Mouse (Mus musculus): ENCODE measurements around the gene Susd1.

Gene Susd1

DNA sequence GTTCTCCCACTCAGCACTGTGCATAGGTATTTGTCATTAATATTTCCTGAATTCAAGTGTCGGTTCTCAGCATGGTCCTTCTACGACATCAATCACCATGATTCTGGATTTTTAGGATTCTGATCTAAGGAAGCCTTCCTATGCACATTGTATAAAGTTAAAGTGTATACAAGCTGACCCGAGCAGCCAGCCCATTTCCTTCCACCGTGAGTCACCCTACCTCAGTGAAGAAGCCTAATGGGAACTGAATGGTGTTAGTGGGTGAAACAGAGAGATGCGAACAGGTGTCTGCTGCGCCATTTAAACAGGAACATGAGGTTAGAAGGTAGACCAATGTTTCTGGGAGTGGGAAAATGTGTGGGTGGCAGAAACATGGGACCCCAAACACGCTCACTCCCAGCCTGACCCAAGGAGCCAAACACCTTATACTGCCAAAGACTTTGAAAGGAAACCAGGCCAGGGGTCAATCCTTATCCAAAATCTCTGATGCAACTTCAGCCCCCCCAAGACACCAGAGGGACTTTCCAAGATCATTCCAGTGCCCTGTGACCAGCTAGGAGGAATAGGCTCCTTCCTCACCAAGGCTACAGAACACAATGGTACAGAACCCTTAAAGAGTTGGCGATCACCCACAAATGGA is 99.4 kb downstream of the Susd1 start:
- WGBS = 86% methylated on average over 8 of the region's 8 CpGs

GRCm38 (mm10) chr4:59337533-59337885 is 100.9 kb downstream of the Susd1 start:
- WGBS = 94% methylated on average over 6 of the region's 6 CpGs

DNA sequence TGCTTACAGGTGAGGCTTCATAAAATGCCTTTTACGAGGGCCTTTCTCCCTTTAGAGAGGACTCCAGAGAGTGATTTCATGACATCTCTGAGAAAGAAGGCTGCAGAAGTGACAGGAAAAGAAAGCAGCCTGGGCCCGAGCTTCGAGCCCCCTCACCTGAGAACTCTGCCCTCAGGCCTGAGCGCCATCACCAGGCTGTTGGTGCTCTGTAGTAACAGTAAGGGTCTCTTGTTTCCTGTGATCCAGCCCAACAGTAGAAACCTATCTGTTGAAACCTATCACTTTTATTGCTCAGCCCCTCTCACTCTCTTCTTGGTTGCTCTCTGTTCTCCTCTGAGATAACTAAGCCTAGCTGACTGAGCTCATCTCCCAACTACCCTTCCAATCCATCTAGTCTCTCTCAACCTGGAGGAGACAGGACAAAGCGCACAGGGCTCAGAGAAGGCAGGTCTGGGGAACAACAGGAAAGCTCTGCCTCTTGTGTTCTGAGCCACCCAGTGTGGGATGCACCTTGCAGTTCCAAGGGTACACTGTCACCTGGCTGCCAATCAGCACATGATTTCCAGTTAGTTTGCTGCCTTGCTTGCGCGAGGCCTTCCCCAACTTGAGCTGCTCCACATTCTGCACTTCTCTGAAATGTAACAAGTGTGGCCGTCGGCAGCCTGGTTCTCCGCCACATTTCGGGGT is 101.4 kb downstream of the Susd1 start:
- 96% methylated on average over 11 of the region's 11 CpGs for WGBS

DNA sequence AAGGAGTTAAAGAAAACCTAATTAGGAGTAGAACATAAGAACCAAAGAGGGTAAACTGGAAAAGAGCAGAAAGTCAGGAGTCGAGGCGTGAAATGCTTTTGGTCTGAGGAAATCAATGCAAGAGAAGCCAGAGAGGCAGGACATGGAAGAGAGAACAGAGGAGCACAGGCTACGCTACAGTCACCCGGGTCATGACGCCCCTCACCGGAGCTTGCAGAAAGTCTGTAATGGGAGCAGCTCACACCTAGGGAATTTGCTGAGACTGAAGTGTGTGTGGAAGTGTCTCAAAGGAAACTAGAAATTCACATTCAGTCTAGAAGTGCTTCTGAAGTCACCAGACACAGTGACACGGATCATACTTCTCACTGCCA is 102.0 kb downstream of the Susd1 start:
- 70% methylated on average over 7 of the region's 7 CpGs for WGBS

- WGBS = 64% methylated on average over 9 of the region's 9 CpGs
Measured at GRCm38 (mm10) chr4:59335616-59336438, 102.6 kb downstream of the Susd1 start.

- WGBS = 89% methylated on average over 7 of the region's 7 CpGs
Measured at GRCm38 (mm10) chr4:59335101-59335500, 103.3 kb downstream of the Susd1 start.

GRCm38 (mm10) chr4:59334236-59334635 is 104.2 kb downstream of the Susd1 start:
- 92% methylated on average over 4 of the region's 4 CpGs for WGBS

DNA sequence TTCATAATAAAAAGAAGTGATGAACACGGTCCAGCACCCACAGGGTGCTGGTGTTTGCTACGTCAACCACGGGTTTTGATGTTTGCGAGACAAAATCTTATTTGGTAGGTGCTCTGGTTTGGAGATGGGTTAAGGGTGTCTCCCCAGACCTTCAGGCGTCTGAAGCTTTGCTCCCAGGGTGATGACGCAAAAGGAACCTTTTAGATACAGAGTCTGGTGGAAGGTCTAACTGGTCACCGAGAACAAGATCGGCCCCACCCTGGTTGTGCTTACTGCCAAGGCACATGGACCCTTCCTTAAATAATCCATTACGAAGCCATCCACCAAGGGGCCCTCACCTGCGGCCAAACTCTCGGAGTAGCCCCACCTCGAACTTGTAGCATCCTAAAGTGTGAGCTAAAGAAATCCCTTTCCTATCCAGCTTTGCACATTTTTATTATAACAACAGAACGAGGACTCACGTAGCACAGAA is 105.0 kb downstream of the Susd1 start:
- WGBS = 96% methylated on average over 14 of the region's 14 CpGs

DNA sequence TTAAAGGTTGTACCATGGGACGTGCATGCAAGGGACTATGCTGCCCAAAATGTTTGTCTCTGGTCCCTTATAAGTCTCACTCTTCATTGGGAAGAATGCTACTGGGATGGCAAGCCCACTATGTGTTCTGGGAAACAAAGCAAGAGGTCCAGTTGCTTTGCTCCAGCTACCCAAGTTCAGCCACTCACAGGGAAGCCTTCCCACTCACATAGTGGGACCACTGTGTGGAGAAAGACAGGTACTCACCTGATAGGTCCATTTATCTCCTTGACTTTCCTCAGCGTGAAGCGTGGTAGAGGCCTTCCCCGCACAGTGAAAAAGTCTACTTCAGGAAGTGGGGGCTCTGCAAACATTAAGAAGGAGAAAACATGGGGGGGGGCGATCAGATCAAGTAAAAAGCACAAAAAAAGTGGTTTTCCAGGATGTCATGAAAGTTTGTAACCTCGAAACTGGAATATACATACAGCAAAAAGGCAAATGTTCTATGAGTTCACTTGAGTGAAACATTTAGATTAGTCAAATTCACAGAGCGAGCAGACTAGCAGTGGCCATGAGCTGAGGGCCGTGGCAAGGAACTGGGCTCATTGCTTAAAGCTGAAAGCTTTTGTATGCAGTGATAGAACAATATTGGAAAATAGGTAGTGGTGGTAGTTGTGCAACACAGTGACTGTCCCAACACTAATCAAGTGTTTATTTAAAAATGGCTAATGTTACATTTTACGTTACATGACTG is 105.6 kb downstream of the Susd1 start:
- WGBS = 97% methylated on average over 9 of the region's 9 CpGs

DNA sequence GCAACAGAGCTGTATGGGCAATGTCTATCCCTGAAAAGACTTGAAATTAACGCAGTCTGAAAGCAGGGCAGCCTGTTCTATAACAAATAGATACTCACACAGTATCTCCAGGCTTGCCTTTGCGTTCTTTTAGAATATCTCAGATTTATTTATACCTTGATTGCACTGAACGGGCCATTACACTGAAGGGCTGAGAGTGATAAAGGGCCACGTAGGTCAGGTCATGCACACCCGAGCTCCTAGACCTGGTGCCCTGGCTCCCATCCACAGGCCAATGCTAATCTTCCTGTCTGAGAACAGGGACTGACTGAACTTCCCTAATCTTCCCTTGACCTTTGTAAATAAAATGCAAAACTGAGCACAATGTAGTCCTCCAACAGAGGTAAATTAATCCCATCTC is 106.3 kb downstream of the Susd1 start:
- WGBS = 81% methylated on average over 5 of the region's 5 CpGs

- 52% methylated on average over 9 of the region's 9 CpGs for WGBS
Measured at GRCm38 (mm10) chr4:59331633-59332032, 106.8 kb downstream of the Susd1 start.

DNA sequence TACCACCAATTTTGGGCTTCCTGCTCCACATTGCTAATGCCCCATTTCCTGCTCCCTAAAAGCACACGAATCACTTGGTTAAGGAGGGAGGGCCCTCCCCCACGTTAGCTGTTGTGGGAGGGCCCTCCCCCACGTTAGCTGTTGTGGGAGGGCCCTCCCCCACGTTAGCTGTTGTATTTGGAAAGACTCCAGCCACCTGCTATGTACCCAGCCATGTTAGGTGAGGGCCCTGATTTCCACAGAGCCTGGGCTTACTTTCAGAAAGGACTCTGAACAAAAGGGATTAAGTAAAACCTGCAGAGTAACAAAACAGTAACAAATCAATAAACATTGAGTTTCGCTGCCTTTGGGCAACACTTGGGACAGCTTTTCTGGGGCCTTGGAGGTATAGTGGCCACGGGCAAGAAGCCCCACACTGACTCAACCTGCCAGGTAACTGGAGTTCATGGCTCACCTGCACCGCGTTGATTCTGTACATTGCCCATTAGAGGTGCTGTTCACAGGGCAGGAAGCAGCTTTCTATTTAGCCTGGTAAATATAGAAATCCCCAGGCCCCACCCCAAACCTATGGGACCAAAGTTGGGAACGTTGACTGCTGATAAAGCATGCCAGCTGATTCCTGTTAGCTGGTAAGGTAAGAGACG is 107.3 kb downstream of the Susd1 start:
- 53% methylated on average over 10 of the region's 10 CpGs for WGBS

DNA sequence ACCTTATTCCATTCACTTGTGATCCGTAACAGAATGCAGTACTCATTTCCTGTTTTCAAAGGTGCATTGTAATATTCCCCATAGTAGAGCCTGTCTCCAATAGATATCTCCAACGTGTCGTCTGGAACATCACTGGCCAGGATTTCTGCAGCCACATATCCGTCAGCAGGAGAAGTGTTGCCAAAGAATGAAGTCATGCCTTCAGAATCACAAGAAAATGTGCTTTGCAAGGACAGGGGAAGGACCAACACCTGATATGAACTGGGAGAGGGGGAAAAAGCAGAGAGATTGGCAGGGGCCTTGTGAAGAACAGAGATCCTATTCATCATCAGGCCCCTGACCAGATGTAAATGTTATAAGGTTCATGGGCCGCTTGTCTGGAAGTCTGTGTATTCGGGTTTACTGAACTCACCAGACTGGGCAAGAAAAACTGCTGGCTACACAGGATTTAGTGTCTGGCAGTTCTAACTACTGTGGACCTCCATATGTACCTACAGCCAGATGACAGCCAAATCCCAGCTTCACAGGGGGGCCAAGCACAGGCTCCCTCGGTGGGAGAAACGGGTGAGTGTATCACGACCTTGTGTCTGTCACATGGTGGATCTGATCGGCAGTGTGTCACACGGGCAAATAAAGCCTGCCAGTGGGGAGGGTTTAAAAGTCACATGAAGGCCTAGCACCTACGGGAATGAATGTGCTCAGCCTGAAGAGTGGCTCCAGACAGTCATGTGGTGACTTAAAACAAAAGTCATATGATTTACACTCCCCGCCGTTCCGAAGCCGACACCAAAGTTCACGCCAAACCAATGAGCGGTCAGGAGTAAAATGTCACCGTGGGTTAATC is 108.8 kb downstream of the Susd1 start:
- 87% methylated on average over 19 of the region's 19 CpGs for WGBS

DNA sequence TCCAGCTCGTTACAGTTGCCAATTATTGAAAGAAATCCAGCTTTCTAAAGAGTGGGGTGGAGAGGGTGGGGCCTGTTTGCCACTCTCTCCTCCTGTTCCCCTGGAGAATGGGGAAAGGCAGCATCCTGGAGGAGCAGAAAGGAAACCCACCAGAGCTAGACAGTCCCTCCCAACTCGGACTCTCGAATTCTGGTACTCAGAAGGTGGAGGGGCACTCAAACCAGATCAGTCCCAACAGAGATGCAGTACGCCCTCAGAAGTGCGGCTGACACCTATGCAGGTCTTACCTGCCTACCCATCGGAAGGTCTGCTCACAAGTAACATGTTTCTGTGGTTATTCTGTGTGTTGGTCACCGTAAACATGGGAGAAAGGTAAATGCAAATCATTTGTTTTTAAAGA is 109.6 kb downstream of the Susd1 start:
- WGBS = 88% methylated on average over 7 of the region's 7 CpGs

- WGBS = 98% methylated on average over 5 of the region's 5 CpGs
Measured at GRCm38 (mm10) chr4:59327986-59328385, 110.4 kb downstream of the Susd1 start.

- 92% methylated on average over 6 of the region's 6 CpGs for WGBS
Measured at GRCm38 (mm10) chr4:59326031-59326760, 112.2 kb downstream of the Susd1 start.

- WGBS = 91% methylated on average over 5 of the region's 5 CpGs
Measured at GRCm38 (mm10) chr4:59324317-59324716, 114.1 kb downstream of the Susd1 start.

DNA sequence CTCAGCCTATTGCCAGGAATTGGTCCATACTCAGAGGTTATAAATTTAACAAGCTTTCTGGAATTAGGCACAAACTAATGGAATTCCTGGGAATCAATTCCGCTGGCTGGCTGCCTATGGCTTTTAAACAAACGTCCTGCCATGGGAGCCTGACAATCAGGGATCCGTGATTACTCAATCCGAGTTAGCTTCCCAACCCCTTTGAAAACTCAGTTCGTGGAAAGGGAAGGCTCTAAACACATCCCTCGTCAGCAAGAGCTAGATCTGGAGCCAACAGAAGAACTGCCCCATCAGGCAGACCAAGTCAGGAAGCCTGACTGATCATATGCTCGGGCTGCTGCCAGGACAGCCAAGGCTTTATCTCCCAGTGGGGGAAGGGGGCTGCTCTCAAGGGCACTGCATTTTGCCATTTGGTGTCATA is 115.2 kb downstream of the Susd1 start:
- 61% methylated on average over 7 of the region's 7 CpGs for WGBS

GRCm38 (mm10) chr4:59322733-59323132 is 115.7 kb downstream of the Susd1 start:
- 83% methylated on average over 3 of the region's 3 CpGs for WGBS

GRCm38 (mm10) chr4:59322056-59322455 is 116.4 kb downstream of the Susd1 start:
- WGBS = 96% methylated on average over 6 of the region's 6 CpGs
